Mouse (Mus musculus) kidney, adult 2 months (tissue): ENCODE results near the gene Yae1d1.

Source experiments
- CTCF ChIP-seq: fragments of 200-500 bp; conservative IDR thresholded peaks from 2 replicates; pipeline ENCODE4 v1.5.1; 2011; ENCODE audit warnings: low read depth, mild to moderate bottlenecking, control low read depth, low read length, moderate library complexity, mixed read lengths; ENCODE audit not compliant: insufficient read depth, insufficient read length
- POLR2A ChIP-seq: fragments of 200-500 bp; IDR thresholded peaks from one replicate; pipeline ENCODE4 v1.6.1; 2011; ENCODE audit warnings: low read depth, low read length, control low read depth

DNA sequence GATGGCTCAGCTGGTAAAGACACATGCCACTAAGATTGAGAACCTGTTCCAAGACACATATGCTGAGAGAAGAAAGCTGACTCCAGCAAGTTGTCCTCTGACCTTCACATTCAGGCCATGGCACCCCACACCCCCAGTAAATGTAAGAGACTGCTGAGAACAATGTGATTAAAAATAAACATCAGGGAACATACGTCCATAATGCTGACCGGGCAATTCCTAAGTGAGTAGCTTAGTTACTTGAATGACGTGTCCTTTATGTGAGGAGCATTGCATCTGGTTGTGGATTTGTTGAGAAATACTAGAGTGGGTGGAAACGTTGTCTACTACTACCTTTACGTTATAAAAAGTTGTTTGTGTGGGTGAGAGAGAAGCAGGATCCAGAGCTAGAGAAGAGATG, 10.5 kb downstream of the Yae1d1 start:
- TF ChIP-seq POLR2A, result no peak
- no peak for TF ChIP-seq CTCF
